Mouse (Mus musculus) liver, embryonic 15.5 days (tissue): ENCODE data around the gene Zfp709. TPM values are rescaled to one million over a fixed set of nuclear protein-coding genes. Genes with fewer than 3 reads are reported as not detected.
A peak's percentile ranks its signal among the peaks of the same experiment; 100 is the strongest.
"Not testable (repeated sequence)": the region's sequence is repeated elsewhere in the genome, so short reads cannot be mapped to it uniquely, and the experiment has no call there.

Experiments used
- ATAC-seq: fragments of 200-750 bp; cut with Nextera tagmentation; 2 replicates; pipeline ENCODE4 v1.8.0; 2017; ENCODE audit warnings: moderate number of reproducible peaks, mild to moderate bottlenecking, moderate library complexity; ENCODE audit not compliant: insufficient read depth
- H3K27ac ChIP-seq: fragments of 300-500 bp; sonication (generic); replicated peaks from 2 replicates; pipeline ENCODE4 v1.5.1; 2015; ENCODE audit warnings: mild to moderate bottlenecking, inconsistent platforms
- H3K27me3 ChIP-seq: fragments of 300-500 bp; sonication (generic); 2 replicates; pipeline ENCODE4 v1.6.1; 2015; ENCODE audit warnings: mild to moderate bottlenecking, inconsistent platforms
- H3K36me3 ChIP-seq: fragments of 300-500 bp; sonication (generic); replicated peaks from 2 replicates; pipeline ENCODE4 v1.6.1; 2015; ENCODE audit warnings: moderate library complexity, mild to moderate bottlenecking, inconsistent platforms
- H3K4me1 ChIP-seq: fragments of 300-500 bp; sonication (generic); replicated peaks from 2 replicates; pipeline ENCODE4 v1.6.1; 2015; ENCODE audit warnings: inconsistent platforms
- H3K4me2 ChIP-seq: fragments of 300-500 bp; sonication (generic); 2 replicates; pipeline ENCODE4 v1.6.1; 2015; ENCODE audit warnings: moderate library complexity, mild to moderate bottlenecking, inconsistent platforms
- H3K4me3 ChIP-seq: fragments of 300-500 bp; sonication (generic); replicated peaks from 2 replicates; pipeline ENCODE4 v1.5.1; 2015; ENCODE audit warnings: mild to moderate bottlenecking, inconsistent platforms
- H3K9ac ChIP-seq: fragments of 300-500 bp; sonication (generic); 2 replicates; pipeline ENCODE4 v1.6.1; 2015; ENCODE audit warnings: moderate library complexity, mild to moderate bottlenecking, inconsistent platforms
- H3K9me3 ChIP-seq: fragments of 300-500 bp; sonication (generic); replicated peaks from 2 replicates; pipeline ENCODE4 v1.6.1; 2016; ENCODE audit warnings: inconsistent platforms
- WGBS: fragments of 180-500 bp; shearing (Covaris S2); methylation state at CpG from one replicate; pipeline ENCODE4 v1.1.7; 2015; ENCODE audit warnings: mixed read lengths; ENCODE audit not compliant: insufficient replicate concordance; 5-methylcytosine and 5-hydroxymethylcytosine counted together
- polyA plus RNA-seq: library from polyadenylated mRNA; unstranded; fragments of >200 nt; fragmentation: Nextera tagmentation; extraction: Ambion mirVana; gene quantifications from 2 replicates; pipeline ENCODE4 v1.2.1, GENCODE M21; 2015

Zfp709 gene
- polyA plus RNA-seq, result 1.8 and 1.9 TPM in 2 replicates

GRCm38 (mm10) chr8:71881618-71882274 is at the start of gene Zfp709:
Gene Zfp709 (plus strand): TSS chr8:71882019.
- 5% methylated on average over 45 of the region's 45 CpGs for WGBS
- H3K4me1 ChIP-seq, result peaks cover 9% of the 10 kb centered on the region; the same call in 1 of the 2 replicates
- H3K9ac ChIP-seq, result peak within 1 kb of the TSS; percentile 75
- H3K27me3 ChIP-seq, result no peaks in the 10 kb centered on the region
- peaks cover 24% of the 10 kb centered on the region for H3K36me3 ChIP-seq
- peak within 1 kb of the TSS; percentile 85 for H3K4me2 ChIP-seq
- no peaks in the 10 kb centered on the region for H3K9me3 ChIP-seq
- peak within 1 kb of the TSS; percentile 62; the same call in 1 of the 2 replicates for H3K27ac ChIP-seq
- peak within 1 kb of the TSS; percentile 72 for H3K4me3 ChIP-seq
- peak; percentile 90 for ATAC-seq

GRCm38 (mm10) chr8:71838207-71838606 is 43.6 kb upstream of the Zfp709 start:
- not testable (repeated sequence) for H3K27ac ChIP-seq, H3K36me3 ChIP-seq, H3K9me3 ChIP-seq, H3K4me2 ChIP-seq, H3K9ac ChIP-seq, H3K27me3 ChIP-seq, H3K4me3 ChIP-seq, ATAC-seq, H3K4me1 ChIP-seq
- 55% methylated on average over 4 of the region's 4 CpGs for WGBS

- H3K9ac ChIP-seq, H3K27ac ChIP-seq, H3K4me1 ChIP-seq, ATAC-seq, H3K4me3 ChIP-seq, H3K4me2 ChIP-seq, H3K27me3 ChIP-seq, H3K36me3 ChIP-seq, H3K9me3 ChIP-seq: not testable (repeated sequence)
- WGBS, result 64% methylated on average over 3 of the region's 3 CpGs
Measured at GRCm38 (mm10) chr8:71841201-71841817, 40.5 kb upstream of the Zfp709 start.

- H3K9me3 ChIP-seq, H3K27me3 ChIP-seq, H3K27ac ChIP-seq, H3K36me3 ChIP-seq, H3K4me2 ChIP-seq, H3K4me1 ChIP-seq, H3K9ac ChIP-seq, ATAC-seq, H3K4me3 ChIP-seq: not testable (repeated sequence)
- 50% methylated on average over 2 of the region's 2 CpGs for WGBS
Measured at GRCm38 (mm10) chr8:71842476-71842875, 39.3 kb upstream of the Zfp709 start.

DNA sequence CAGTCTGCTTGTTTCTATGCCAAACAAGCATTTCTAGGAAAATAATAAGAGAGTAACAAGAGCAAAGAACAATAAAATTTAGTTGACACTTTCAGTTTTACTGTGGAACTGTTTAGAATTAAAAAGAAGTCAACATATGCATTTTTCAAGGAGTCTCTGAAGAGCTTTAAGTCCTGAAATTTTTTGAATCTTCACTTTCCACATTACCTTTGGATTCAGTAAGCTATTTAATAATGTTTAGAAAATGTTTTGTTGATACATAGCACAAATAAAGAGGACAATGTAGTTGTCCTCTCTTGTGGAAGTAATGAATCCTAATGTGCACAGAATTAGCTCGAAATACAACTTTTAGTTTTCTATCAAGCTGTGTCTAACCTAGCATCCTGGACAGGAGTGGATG is 37.4 kb upstream of the Zfp709 start:
- not testable (repeated sequence) for ATAC-seq, H3K27me3 ChIP-seq, H3K4me3 ChIP-seq, H3K4me1 ChIP-seq, H3K9ac ChIP-seq, H3K4me2 ChIP-seq, H3K27ac ChIP-seq, H3K36me3 ChIP-seq, H3K9me3 ChIP-seq
- WGBS, result 50% methylated on average over 1 of the region's 1 CpGs

DNA sequence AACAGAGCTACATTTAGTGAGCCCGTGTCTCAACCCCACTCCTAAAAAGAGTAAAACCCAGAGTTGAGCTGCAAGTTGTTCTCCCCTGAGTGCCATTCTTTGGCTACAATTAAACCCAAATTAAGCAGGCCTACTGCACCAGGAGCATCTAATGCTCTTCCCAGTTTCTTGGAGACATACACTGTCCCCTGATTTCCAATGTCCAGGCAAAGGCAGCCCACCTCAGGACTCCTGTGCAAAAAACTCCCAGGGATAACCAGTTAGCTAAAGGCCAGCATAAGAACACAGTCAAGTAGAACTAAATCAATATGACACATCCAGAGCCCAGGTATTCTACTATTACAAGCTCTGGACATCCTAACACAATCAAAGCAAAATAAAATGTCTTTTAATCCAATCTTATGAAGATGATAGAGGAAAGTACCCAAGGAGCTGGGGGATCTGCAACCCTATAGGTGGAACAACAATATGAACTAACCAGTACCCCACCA is 35.8 kb upstream of the Zfp709 start:
- H3K4me1 ChIP-seq, ATAC-seq: not testable (repeated sequence)
- 53% methylated on average over 1 of the region's 1 CpGs for WGBS

DNA sequence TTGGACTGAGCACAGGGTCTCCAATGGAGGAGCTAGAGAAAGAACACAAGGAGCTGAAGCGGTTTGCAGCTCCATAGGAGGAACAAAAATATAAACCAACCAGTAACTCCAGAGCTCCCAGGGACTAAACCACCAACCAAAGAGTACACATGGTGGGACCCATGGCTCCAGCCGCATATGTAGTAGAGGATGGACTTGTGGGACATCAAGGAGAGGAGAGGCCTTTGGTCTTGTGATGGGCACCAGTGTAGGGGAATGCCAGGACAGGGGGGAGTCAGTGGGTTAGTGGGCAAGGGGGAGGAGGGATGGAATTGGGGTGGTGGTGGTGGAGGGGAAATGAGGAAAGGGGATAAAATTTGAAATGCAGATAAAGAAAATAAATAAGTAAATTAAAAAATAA is 35.1 kb upstream of the Zfp709 start:
- WGBS, result 63% methylated on average over 2 of the region's 2 CpGs
- not testable (repeated sequence) for H3K27ac ChIP-seq, H3K4me3 ChIP-seq, H3K9ac ChIP-seq, H3K36me3 ChIP-seq, H3K4me1 ChIP-seq, ATAC-seq, H3K9me3 ChIP-seq, H3K27me3 ChIP-seq, H3K4me2 ChIP-seq

More for the DNA sequence above, 35.8 kb upstream of the Zfp709 start:
- not testable (repeated sequence) for H3K27me3 ChIP-seq, H3K9me3 ChIP-seq, H3K36me3 ChIP-seq, H3K4me3 ChIP-seq, H3K27ac ChIP-seq, H3K4me2 ChIP-seq, H3K9ac ChIP-seq

DNA sequence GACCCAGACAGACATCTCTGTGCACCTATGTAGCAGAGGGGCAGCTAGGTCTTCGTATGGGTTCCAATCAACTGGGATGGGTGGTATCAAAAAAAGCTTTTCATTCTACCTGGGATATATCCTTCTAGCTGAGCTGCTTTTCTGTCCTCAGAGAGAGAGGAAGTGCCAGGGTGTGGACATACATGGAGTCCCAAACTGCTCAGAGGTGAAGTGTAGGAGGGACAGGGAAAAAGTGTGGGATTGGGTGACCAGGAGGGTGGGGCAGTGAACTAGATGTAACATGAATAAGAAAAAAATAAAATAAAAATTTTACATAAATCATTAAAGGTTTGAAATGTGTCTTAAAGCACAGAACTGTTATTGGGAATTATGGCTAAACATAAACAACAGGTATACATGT is 30.8 kb upstream of the Zfp709 start:
- not testable (repeated sequence) for H3K4me1 ChIP-seq, H3K4me2 ChIP-seq, H3K9ac ChIP-seq, H3K9me3 ChIP-seq, H3K4me3 ChIP-seq, H3K27me3 ChIP-seq, H3K36me3 ChIP-seq, H3K27ac ChIP-seq, ATAC-seq
- 37% methylated on average over 1 of the region's 1 CpGs for WGBS

GRCm38 (mm10) chr8:71853360-71853759 is 28.5 kb upstream of the Zfp709 start:
- H3K9ac ChIP-seq, H3K27ac ChIP-seq, H3K4me3 ChIP-seq, H3K27me3 ChIP-seq, H3K36me3 ChIP-seq, ATAC-seq, H3K4me1 ChIP-seq, H3K9me3 ChIP-seq, H3K4me2 ChIP-seq: not testable (repeated sequence)

DNA sequence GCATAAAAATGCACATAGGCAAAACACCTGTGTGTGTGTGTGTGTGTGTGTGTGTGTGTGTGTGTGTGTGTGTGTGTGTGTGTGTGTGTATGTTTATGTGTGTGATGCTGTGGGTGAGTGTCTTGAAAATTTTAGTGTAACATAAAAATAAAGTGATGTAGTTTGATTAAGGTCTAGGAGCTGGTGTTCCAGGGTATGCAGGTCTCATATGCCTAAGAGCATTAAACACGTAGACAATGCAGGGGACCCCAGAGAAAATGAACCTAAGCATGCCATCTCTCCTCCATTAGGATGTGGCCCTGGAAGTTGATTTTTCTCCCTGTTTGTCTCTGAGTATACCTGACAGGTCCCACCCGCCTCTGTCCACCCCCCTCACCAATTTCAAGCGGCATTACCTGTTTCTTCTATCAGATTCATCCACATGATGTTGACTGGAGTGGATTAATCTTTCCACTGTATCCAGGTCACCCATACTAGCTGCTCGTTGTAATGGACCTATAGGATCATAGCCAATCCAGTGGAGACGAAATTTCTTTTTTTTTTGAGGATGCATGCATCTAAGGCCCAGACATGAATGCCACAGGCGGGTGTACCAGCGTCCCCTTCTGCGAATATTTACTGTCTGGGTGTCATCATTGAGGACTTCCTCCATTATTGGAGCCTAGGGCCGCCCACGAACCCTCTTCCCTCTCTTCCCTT is 25.0 kb upstream of the Zfp709 start:
- not testable (repeated sequence) for H3K9ac ChIP-seq, H3K27me3 ChIP-seq, H3K4me1 ChIP-seq, ATAC-seq, H3K27ac ChIP-seq, H3K4me2 ChIP-seq, H3K36me3 ChIP-seq, H3K9me3 ChIP-seq, H3K4me3 ChIP-seq
- 60% methylated on average over 9 of the region's 10 CpGs for WGBS

DNA sequence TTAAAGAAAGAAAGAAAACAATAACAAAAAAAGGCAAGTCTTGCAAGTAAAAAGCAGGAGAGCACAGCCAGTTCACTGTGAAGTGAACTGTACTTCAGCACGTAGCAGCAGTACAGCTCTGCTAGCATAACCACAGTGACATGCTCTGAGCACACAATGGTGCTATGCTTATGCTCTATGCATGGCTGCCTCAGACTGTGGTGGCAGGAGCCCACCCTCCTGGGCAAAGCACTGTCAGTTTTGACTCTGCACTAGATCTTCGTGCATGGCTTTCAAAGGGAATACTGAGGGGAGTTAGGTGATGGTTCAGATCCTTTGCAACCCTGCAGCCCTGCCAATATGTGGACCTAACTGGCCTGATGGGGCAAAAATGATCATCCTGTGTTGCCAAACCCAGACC is 24.5 kb upstream of the Zfp709 start:
- H3K4me3 ChIP-seq, H3K9ac ChIP-seq, H3K36me3 ChIP-seq, H3K27ac ChIP-seq, H3K27me3 ChIP-seq, ATAC-seq, H3K9me3 ChIP-seq, H3K4me1 ChIP-seq, H3K4me2 ChIP-seq: not testable (repeated sequence)
- 62% methylated on average over 2 of the region's 2 CpGs for WGBS
